Mouse (Mus musculus) cerebellum, adult (tissue): Measurements from ENCODE around the gene Cdc27.
"Not testable (repeated sequence)": the region's sequence is repeated elsewhere in the genome, so short reads cannot be mapped to it uniquely, and the experiment has no call there.

ENCODE experiments used
- ATAC-seq: cut with Nextera tagmentation; 2 replicates; pipeline ENCODE4 v1.9.2; 2017; ENCODE audit warnings: mild to moderate bottlenecking, moderate library complexity, mixed read lengths; ENCODE audit not compliant: insufficient number of reproducible peaks, low FRiP score, low TSS enrichment

The Cdc27 gene

GRCm38 (mm10) chr11:104572091-104572490, 21.7 kb upstream of the Cdc27 start:
- no peak for ATAC-seq

- not testable (repeated sequence) for ATAC-seq
Measured at GRCm38 (mm10) chr11:104571373-104571772, 21.0 kb upstream of the Cdc27 start.

GRCm38 (mm10) chr11:104570515-104570914, 20.1 kb upstream of the Cdc27 start:
- ATAC-seq = not testable (repeated sequence)

GRCm38 (mm10) chr11:104568326-104568725, 17.9 kb upstream of the Cdc27 start:
- no peak for ATAC-seq

- no peak for ATAC-seq
Measured at GRCm38 (mm10) chr11:104567736-104568135, 17.3 kb upstream of the Cdc27 start.

- no peak for ATAC-seq
Measured at GRCm38 (mm10) chr11:104566796-104567195, 16.4 kb upstream of the Cdc27 start.

- ATAC-seq = no peak
Measured at GRCm38 (mm10) chr11:104566097-104566496, 15.7 kb upstream of the Cdc27 start.

GRCm38 (mm10) chr11:104565172-104565571, 14.8 kb upstream of the Cdc27 start:
- ATAC-seq = no peak

- no peak for ATAC-seq
Measured at GRCm38 (mm10) chr11:104563496-104563895, 13.1 kb upstream of the Cdc27 start.

- ATAC-seq = no peak
Measured at GRCm38 (mm10) chr11:104560971-104561370, 10.6 kb upstream of the Cdc27 start.

GRCm38 (mm10) chr11:104558651-104559403, 8.4 kb upstream of the Cdc27 start:
- no peak for ATAC-seq

- no peak for ATAC-seq
Measured at GRCm38 (mm10) chr11:104558065-104558464, 7.6 kb upstream of the Cdc27 start.

GRCm38 (mm10) chr11:104549438-104550405, 698 bp downstream of the Cdc27 start:
- ATAC-seq = no peak

GRCm38 (mm10) chr11:104547502-104547901, 2.9 kb downstream of the Cdc27 start:
- ATAC-seq = no peak

- no peak for ATAC-seq
Measured at GRCm38 (mm10) chr11:104544507-104544906, 5.9 kb downstream of the Cdc27 start.

- not testable (repeated sequence) for ATAC-seq
Measured at GRCm38 (mm10) chr11:104543337-104543736, 7.1 kb downstream of the Cdc27 start.

- no peak for ATAC-seq
Measured at GRCm38 (mm10) chr11:104539811-104540210, 10.6 kb downstream of the Cdc27 start.

GRCm38 (mm10) chr11:104537945-104538555, 12.4 kb downstream of the Cdc27 start:
- ATAC-seq = no peak

- ATAC-seq = no peak
Measured at GRCm38 (mm10) chr11:104536843-104537242, 13.6 kb downstream of the Cdc27 start.

- no peak for ATAC-seq
Measured at GRCm38 (mm10) chr11:104525935-104526334, 24.5 kb downstream of the Cdc27 start.

- no peak for ATAC-seq
Measured at GRCm38 (mm10) chr11:104512436-104512835, 38.0 kb downstream of the Cdc27 start.
